Mouse (Mus musculus): ENCODE measurements around the gene Ddx47. TPM values are rescaled to one million over a fixed set of nuclear protein-coding genes. Genes with fewer than 3 reads are reported as not detected.
A peak's percentile ranks its signal among the peaks of the same experiment; 100 is the strongest.

Gene Ddx47
- total RNA-seq, 2 experiments from 2014 or later: 33.1 to 33.5 TPM

GRCm38 (mm10) chr6:135006372-135006771 lies 5.0 kb upstream of the Ddx47 start:
- DNase-seq: no peak

GRCm38 (mm10) chr6:135011734-135012116 lies 313 bp downstream of the Ddx47 start:
- no peak for DNase-seq

GRCm38 (mm10) chr6:135017211-135017610 lies 5.8 kb downstream of the Ddx47 start:
- DNase-seq: no peak

- DNase-seq: no peak
Measured at GRCm38 (mm10) chr6:135019564-135019963, 8.2 kb downstream of the Ddx47 start.

GRCm38 (mm10) chr6:135021633-135022032 lies 10.2 kb downstream of the Ddx47 start:
- no peak for DNase-seq

GRCm38 (mm10) chr6:135023379-135023778 lies 12.0 kb downstream of the Ddx47 start:
- DNase-seq: no peak

- no peak for DNase-seq
Measured at GRCm38 (mm10) chr6:135024781-135025420, 13.5 kb downstream of the Ddx47 start.

GRCm38 (mm10) chr6:135026232-135026631 lies 14.8 kb downstream of the Ddx47 start:
- DNase-seq: no peak

- DNase-seq: no peak
Measured at GRCm38 (mm10) chr6:135026755-135027154, 15.3 kb downstream of the Ddx47 start.

- DNase-seq: no peak
Measured at GRCm38 (mm10) chr6:135029246-135029645, 17.8 kb downstream of the Ddx47 start.

- DNase-seq: no peak
Measured at GRCm38 (mm10) chr6:135038674-135039073, 27.3 kb downstream of the Ddx47 start.

GRCm38 (mm10) chr6:135040275-135040871 lies 29.0 kb downstream of the Ddx47 start:
- no peak for DNase-seq

- no peak for DNase-seq
Measured at GRCm38 (mm10) chr6:135041930-135042329, 30.5 kb downstream of the Ddx47 start.

- DNase-seq: no peak
Measured at GRCm38 (mm10) chr6:135047276-135047675, 35.9 kb downstream of the Ddx47 start.

GRCm38 (mm10) chr6:135048509-135048908 lies 37.1 kb downstream of the Ddx47 start:
- DNase-seq: no peak

- DNase-seq: no peak
Measured at GRCm38 (mm10) chr6:135048956-135049355, 37.5 kb downstream of the Ddx47 start.

- no peak for DNase-seq
Measured at GRCm38 (mm10) chr6:135053789-135054188, 42.4 kb downstream of the Ddx47 start.

- no peak for DNase-seq
Measured at GRCm38 (mm10) chr6:135055882-135056281, 44.5 kb downstream of the Ddx47 start.

GRCm38 (mm10) chr6:135060728-135061127 lies 49.3 kb downstream of the Ddx47 start:
- no peak for DNase-seq

GRCm38 (mm10) chr6:135064621-135065020 lies 53.2 kb downstream of the Ddx47 start:
- no peak for DNase-seq

- peak; percentile 36 for DNase-seq
Measured at GRCm38 (mm10) chr6:135065236-135065957, 54.0 kb downstream of the Ddx47 start, which contains the start of gene Gprc5a. Gene Gprc5a, plus strand, starts transcription at chr6:135065651.

GRCm38 (mm10) chr6:135066795-135067445 lies 55.5 kb downstream of the Ddx47 start:
- no peak for DNase-seq

- no peak for DNase-seq
Measured at GRCm38 (mm10) chr6:135068221-135068620, 56.8 kb downstream of the Ddx47 start.

Data from gastrocnemius, postnatal 10 days (tissue).